Mouse (Mus musculus) thymus, postnatal 25 days (tissue): ENCODE measurements around the gene Plrg1.

Experiments used
- DNase-seq: peaks from one replicate; pipeline ENCODE4 v3.0.0; 2022

Plrg1 gene

DNA sequence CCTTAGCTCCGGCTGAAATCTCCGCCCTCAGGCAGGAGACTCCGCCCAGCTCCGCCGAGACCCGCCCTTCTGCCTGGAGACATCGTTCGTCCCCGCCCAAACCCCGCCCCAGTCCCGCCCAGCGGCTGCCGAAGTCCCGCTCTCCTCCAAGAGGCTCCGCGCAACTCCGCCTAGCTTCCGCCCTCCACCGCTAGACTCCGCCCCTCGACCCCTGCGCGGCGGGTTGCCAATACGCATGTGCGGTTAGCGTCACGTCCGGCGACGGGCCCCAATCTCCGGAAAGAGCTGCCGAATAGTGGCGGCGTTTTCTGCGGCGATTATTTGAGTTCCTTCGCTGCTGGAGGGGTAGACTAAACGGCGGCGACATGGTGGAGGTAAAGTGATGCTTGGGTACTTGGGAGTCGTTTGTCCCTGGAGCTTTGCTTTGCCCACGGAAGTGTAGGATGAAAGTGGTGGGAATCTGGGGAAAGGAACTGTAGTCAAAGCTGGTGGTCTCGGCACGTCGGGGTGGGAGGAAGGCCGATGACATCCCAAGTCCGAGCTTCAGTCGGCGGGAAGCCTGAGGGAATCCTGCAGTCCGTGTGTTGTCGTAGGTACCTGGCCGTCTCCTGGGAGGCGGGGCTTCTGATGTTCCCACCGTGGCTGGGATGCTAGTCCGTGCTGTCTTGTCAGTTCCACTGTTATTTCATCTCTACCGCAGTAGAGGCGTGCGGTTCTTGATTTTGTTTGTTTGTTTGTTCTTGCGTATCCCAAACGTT is at the start of gene Plrg1:
Gene Plrg1, plus strand, starts transcription at position 242 of the 758 bp plus-strand sequence.
- peak; percentile 98 for DNase-seq

DNA sequence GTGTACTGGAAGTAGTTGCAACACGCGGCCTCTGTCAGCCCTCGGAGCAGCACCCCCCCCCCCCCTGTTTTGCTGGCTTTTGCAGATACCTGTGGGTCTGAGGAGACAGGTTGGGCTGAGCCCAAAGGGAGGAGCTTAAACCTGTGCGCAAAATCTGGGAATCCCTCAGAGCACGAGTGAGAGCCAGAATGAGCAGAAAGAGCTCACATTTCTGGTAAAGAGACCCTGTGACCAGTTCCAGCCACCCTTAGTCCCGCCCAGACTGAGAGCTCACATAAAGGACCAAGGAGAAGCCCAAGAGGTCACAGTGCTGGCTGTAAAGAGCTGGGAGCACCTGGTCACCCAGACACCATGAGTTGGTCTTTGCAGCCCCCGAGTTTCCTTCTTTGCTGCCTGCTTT is 47.8 kb upstream of the Plrg1 start, which contains the start of gene Fgg:
Gene Fgg, plus strand, starts transcription at position 168 of the 400 bp plus-strand sequence.
- no peak for DNase-seq

DNA sequence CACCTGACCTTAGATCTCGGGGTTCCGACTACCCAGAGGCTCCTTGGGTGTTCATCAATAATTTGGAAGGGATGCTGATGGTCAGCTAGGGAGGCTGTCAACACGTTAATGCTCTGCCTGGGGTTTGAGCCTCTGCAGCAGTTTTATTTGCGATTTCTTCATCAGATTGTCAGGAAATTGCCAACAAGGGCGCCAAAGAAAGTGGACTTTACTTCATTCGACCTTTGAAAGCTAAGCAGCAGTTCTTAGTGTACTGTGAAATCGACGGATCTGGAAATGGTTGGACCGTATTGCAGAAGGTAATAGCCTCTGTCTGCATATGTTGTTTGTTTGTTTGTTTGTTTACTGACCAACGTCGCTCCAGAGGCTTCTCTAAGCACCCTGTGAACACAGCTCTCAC is 45.0 kb upstream of the Plrg1 start:
- no peak for DNase-seq

DNA sequence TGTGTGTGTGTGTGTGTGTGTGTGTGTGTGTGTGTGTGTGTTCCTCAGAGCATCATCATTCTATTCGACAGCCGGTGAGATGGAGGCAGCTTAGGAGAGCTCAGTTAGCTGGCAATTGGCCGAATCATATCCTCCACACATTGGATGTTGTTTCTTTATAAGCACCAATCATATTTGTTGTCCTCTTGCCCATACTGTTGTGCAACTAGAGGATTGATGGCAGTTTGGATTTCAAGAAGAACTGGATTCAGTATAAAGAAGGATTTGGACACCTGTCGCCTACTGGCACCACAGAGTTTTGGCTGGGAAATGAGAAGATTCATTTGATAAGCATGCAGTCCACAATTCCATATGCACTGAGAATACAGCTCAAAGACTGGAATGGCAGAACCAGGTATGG is 44.2 kb upstream of the Plrg1 start:
- DNase-seq: no peak

DNA sequence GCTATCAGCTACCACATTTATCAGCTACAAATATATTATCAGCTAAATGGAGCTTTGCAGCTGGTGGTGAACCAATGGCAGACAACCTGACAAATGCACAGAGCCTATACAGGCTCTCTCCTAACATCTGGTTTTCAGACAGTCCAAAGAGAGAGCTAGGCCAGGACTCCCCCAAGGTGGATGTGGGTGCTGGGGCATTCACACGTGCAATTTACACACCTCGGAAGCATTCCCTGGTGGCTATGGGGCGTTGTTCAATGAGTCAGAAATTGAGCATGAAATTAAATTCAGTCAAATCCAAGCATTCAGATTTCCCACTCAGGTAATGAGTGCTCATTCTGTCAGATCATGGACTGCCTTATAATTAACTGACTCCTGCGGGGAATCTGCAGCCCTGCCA is 43.8 kb upstream of the Plrg1 start:
- DNase-seq: no peak

DNA sequence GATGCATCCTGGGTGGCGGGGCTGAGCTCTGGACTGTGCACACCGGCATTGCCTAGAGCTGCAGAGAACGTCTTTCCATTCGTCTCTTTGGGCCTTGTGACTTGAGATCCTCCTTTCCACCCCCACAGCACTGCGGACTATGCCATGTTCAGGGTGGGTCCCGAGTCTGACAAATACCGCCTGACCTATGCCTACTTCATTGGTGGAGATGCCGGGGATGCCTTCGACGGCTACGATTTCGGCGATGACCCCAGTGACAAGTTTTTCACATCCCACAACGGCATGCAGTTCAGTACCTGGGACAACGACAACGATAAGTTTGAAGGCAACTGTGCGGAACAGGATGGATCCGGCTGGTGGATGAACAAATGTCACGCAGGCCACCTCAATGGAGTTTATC is 42.7 kb upstream of the Plrg1 start:
- DNase-seq: no peak

DNA sequence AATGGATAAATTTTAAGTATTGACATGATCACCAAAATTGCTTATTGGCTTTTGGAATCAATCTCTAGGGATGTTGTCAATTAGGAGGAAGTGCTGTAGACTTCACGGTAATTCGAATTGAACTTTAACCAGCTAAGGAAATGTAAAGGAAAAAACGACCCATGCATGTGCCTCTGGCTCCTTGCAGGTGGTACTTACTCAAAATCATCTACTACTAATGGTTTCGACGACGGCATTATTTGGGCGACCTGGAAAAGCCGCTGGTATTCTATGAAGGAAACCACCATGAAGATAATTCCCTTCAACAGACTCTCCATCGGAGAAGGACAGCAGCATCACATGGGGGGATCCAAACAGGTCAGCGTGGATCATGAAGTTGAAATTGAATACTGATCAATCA is 41.4 kb upstream of the Plrg1 start:
- no peak for DNase-seq

DNA sequence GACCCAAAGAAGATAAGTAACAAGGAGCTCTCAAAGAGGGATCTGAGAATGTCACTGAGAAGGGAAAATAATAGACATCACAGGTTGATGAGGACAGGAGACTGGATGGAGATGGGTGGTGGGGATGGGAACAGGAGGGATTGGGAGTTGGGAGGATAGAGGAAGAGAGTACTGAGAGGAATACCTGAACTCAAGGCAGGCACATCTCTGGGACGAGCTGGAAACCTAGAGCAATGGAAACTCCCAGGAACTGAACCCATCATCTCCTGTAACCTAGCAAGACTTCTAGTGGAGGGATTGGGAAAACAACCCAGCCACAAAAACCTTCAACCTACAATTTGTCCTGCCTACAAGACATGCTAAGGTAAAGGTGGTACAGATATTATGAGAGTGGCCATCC is 39.1 kb upstream of the Plrg1 start:
- no peak for DNase-seq

DNA sequence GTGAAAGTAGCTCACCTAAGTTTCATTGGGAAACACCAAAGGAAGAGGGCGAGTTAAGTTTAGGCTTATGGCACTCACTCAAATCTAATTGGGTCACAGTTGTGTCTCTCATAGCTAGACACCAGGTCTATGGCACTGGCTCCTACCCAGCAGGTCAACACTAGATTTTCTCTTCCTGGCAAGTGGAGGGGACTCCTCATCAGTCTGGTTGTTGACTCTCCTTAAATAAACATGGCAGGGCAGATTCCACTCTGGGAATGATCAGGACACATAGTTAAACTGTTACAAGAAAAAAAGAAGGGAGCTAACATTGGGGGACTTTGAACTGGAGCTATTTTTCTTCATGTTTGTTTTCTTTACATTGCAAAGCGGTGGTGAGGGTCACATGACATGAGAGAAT is 34.9 kb upstream of the Plrg1 start:
- no peak for DNase-seq

DNA sequence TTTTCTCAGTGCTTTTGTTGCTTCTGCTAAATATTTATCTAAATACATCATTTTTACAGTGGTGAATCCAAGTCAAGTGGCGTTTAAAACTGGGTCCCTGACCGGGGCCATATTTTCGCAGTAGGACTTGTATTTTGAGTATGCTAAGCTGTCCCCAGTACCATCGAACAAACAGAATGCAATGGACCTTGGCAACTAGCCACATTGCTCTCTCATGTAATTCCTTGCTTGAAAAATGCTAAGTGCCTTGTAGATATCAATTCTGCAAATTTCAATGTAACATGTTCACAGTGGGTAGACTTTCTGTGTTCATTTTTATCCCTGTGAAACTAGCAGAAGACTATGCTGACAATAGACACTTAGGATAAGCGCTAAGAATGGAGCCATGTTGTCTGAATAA is 34.1 kb upstream of the Plrg1 start:
- DNase-seq: no peak

DNA sequence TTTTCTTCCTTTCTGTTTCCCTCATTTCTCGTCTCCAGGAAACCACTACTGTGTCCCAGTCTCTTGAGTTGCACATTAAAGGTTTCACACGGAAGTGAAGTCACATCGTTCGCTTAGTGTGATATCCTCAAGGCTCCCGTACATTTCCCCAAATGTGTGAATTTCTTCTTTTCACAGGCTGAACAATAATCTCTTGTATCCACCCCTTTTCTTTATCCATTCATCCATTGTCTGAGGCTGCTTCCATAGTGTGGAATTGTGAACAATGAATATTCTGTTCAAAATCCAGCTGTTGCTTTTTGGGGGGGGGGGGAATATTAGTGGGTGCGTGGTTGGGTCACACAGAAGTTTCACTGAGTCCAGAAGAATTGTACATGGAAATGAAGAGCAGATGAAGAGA is 30.3 kb upstream of the Plrg1 start:
- no peak for DNase-seq

DNA sequence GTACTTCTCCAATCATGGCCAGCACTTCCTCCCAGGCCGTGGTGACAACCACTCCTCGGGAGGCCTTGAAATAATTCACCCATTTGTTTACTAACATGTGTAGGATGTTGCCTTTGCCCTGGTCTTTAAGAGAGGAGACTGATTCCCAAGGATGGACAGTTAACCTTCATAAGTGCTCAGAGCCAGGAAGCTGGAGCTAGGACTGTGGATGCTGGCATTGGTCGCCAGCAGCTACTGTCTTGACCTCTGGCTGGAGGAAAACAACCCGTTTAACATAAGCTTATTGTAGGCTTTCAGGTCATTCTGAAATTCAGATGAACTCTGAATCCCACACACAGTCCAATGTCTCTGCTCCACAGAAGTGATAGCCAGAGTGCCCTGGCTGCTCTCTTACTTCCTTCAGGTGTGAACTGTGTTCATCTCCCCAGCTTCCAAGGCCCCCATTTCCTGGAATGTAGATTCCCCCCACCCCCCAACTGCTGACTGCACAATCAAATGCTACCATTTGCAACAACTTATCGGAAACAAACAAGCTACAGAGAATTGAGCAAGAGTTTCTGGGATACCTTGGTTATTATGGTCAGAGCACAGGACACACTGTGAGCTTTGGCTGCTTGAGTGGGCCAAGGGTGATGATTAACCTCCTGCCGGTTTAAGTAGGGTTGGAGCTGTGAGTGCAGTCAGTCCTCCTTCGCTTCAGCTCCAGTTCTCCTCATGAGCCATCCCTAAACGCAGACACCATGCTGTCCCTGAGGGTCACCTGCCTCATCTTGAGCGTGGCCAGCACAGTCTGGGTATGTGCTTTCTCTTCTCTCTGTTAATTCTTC is 29.6 kb upstream of the Plrg1 start, which contains the start of gene Fga:
Gene Fga, plus strand, starts transcription at position 602 of the 827 bp plus-strand sequence.
- no peak for DNase-seq

DNA sequence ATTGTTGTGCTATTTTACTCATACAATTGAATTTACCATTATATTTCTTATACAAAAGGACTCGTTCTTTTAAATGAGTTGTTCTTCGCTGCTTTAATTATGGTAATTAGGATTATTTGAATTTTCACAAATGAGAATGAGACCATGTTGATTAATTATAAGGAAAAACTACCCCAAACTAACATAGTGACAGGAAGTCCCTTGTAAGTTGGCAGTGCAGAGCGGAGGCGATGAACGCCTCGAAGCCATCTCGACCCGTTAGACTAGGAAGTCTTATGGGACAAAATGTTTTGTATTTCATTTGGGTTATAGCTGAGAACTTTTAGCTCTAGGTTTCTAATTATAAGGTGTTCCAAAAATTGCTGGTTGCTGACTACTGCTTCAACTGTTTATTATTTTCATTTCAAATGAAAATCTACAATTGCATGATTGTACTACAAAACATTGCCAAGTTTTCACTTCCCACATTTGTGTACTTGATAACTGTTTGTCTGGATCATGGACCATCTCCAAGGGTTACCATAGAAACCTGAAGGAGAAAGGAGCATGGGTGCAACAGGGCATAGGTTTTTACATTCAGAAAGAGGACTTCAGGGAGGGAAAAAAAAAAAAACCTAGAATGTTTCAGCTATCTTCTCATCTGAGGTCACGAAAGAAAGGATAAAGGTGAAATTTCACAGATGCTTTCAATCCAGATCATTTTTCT is 27.6 kb upstream of the Plrg1 start:
- no peak for DNase-seq

DNA sequence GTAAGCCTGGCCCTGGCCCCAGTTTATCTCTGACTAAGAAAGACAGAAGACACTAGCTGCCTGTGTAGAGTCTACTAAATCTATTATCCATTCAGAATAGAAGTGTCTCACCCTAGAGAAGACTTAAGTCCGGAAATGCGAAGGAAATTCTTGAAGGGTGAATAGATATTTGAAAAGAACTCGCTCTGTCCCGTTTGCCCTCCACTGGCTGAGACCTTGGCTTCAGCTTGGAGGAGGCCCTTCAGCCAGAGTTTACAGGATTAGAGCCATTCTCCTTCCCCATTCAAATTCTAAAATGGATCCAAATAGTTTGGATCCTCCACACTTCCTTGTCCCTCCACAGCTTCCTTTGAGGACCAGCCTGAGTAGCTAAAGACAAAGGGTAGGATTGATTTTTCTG is 25.0 kb upstream of the Plrg1 start:
- no peak for DNase-seq

DNA sequence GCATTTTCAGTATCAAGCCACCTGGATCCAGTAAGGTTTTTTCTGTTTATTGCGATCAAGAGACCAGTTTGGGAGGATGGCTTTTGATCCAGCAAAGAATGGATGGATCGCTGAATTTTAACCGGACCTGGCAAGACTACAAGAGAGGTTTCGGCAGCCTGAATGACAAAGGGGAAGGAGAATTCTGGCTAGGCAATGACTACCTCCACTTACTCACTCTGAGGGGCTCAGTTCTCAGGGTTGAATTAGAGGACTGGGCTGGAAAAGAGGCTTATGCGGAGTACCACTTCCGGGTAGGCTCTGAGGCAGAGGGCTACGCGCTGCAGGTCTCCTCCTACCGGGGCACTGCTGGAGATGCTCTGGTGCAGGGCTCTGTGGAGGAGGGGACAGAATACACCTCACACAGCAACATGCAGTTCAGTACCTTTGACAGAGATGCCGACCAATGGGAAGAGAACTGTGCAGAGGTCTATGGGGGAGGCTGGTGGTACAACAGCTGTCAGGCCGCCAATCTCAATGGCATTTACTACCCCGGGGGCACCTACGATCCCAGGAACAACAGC is 22.5 kb upstream of the Plrg1 start:
- no peak for DNase-seq

DNA sequence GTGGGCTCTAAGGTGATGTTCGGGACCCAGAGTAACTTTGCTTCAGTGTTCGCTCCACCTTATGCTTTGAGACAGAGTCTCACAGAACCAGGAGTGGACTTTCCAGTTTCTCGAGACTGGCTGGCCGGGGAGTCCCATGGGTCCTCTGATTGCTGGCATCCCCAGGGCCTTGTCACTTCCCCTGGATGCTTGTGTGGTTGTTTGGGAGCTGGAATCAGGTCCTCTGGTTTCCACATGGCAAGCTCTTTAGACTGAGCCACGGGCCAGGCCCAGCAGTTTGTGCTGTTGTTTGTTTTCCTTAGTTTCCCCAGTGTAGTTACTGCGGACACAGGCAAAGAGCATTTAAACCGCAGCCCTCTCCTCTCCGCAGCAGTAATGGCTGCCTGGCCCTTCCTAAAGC is 21.5 kb upstream of the Plrg1 start:
- no peak for DNase-seq

DNA sequence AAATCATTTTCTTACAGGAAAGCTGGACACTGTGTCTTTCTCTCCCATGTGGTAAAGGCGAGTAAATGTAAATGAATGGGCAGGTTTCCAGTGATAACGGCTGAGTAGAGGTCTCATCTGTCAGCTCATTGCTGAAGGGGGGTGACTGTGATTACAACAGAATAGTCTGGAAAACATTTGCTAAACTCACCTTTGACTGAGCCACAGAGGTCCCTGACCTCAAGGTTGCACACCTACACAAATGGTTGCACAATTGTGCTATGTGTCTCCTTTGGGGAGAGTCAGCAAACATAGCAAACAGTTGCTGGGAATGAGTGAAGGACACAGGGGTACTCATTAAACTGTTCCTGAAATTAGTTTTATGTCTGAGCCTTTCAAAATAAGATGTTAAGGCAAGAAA is 16.5 kb upstream of the Plrg1 start:
- no peak for DNase-seq

DNA sequence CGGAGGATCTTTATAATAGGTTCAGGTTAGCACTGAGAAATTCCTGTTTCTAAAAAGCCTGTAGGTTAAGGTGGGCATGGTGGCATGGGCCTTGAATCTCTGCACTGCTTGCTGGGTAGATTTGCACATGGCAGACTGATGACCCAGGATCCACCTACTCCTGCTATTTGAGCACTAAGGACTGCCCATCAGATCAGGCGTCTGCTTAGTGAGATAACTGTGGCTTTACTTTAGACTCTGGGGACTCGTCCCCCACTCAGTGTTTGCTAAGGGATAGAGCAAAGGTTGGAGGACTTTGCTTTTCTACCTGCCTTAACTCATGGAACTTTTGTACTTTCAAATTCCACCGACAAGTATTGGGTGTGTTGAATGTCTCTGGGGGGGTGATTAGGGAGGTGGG is 15.7 kb upstream of the Plrg1 start:
- DNase-seq: no peak

DNA sequence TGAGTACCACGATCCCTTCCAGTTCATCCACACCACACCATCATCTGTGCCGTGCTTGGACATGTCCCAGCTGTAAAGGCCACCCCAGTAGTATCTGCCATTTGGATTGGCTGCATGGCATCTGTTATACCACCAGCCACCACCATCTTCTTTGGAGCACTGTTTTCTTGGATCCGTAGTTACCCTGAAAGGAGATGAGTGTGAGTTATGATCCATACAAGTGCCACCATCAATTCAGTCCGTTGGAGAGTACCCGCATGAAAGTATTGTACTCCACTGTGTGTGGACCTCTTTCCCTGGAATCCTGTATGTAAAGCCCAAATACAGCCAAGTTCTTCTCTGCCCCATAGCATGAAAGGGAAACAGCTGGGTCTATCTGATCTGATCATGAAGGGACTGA is 12.9 kb upstream of the Plrg1 start:
- DNase-seq: no peak

DNA sequence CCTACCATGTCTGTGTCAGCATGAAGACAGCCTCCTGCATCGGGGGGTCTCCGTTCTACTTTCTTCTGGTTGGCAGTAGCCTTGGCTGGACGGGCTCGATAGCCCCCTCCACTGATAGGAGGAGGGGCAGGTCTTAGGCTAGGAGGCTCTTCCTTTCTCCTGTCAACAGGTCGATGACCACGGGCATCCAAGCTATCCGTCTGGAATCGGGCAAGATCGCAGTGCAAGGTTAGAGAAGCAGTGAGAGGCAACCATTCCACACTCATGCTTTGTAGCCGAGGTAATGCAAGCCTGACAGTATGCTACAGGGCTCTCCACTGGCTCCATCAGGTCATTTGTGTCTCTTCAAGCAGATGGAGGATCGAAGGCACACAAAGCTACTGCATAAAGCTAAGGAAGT is 8.7 kb upstream of the Plrg1 start:
- no peak for DNase-seq

DNA sequence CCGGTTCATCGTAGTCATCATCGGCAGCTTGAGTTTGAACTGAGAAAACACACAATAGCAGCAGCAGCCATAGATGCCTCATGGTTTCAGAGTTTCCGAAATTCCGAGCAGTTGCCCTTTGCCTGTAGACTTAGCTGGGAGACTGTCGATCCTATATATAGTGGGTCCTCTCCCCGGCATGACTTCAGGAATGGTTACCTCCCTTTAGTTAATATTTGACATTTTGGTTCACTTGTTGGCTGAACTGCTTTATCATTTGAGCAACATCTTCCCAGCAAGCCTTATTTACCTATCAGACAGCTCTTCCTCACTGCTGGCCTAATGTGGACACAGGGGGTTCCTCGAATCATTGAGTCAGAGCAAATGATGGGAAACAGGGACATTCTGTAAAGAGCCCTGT is 5.6 kb upstream of the Plrg1 start, which contains the start of gene Fgb:
Gene Fgb, minus strand, starts transcription at position 184 of the 400 bp plus-strand sequence.
- DNase-seq: no peak

DNA sequence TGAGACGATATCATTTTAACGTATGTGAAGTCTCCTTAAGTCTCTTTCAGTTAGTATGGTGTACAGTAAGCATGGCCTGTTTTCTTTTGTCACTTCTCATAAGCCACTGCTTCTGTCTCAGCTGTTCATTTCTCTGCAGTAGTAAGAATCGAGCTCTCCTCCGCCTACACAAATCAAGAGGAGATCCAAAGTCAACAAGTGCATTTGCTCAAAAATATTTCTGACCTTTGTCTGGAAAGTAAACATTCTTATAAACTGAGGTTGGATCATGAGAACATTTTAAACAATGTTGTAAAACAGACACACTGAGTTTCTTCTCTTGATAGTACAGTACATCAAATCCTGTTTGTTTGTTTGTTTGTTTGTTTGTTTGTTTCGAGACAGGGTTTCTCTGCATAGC is 4.7 kb upstream of the Plrg1 start:
- DNase-seq: no peak

DNA sequence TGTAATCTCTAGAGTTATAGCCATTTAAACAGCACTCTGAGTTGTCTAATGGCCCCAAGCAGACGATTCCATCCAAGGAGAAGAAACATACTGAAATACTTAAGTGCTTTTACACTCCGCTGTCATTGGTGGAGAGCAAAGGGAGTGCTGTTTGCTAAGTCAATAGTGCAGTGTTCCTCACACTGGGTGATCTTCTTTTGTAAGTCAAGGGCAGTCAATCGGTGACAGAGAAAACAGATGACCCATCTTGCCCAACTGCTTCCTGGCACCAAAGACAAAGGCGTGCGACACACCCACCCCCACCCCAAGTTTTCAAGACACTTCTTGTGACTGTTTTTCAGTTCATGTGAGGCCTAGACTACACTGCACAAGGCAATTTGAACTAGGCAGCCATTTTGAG is 3.2 kb upstream of the Plrg1 start:
- no peak for DNase-seq
